ENCODE assay signal across 25 mouse cellular contexts in genomic region chr16:9284423-9284822, GRCm38 (mm10).
"Had no signal": no experiment of that assay in that cellular context is flagged by ENCODE, and none has a peak within 500 bp of the region (broad histone marks: within the 10 kb centered on the region; RNA-seq: fewer than 3 reads in every experiment).

No protein-coding gene starts in this region.

- H3K36me3 ChIP-seq: heart, embryonic 13.5 days; heart, embryonic 15.5 days; hindbrain, embryonic 13.5 days; hindbrain, embryonic 15.5 days; kidney, embryonic 15.5 days; limb, embryonic 13.5 days; limb, embryonic 15.5 days; liver, embryonic 12.5 days had no signal

- H3K4me3 ChIP-seq: heart, adult 2 months; heart, embryonic 13.5 days; heart, embryonic 15.5 days; hindbrain, embryonic 13.5 days; hindbrain, embryonic 15.5 days; kidney, embryonic 15.5 days; limb, embryonic 13.5 days; limb, embryonic 15.5 days; liver, embryonic 12.5 days had no signal

- H3K9me3 ChIP-seq: heart, embryonic 13.5 days; heart, embryonic 15.5 days; hindbrain, embryonic 13.5 days; hindbrain, embryonic 15.5 days; kidney, embryonic 15.5 days; limb, embryonic 15.5 days; liver, embryonic 12.5 days had no signal

- H3K27ac ChIP-seq: heart, adult 2 months; heart, embryonic 13.5 days; heart, embryonic 15.5 days; hindbrain, embryonic 13.5 days; hindbrain, embryonic 15.5 days; hindbrain, postnatal 0 days; kidney, embryonic 15.5 days; kidney, postnatal 0 days; limb, embryonic 13.5 days; limb, embryonic 15.5 days; liver, embryonic 12.5 days; liver, embryonic 14.5 days had no signal

- DNase-seq: gastrocnemius, postnatal 14 days; gastrocnemius, postnatal 36 days; heart, adult 2 months; heart, postnatal 14 days; heart, postnatal 36 days; kidney, adult 11 months; kidney, adult 2 months; kidney, adult 9 months; kidney, postnatal 14 days; kidney, postnatal 36 days; layer of hippocampus, postnatal 36 days; left cerebral cortex, postnatal 4 days had no signal

- H3K4me2 ChIP-seq: heart, embryonic 11.5 days; heart, embryonic 13.5 days; heart, embryonic 15.5 days; hindbrain, embryonic 13.5 days; hindbrain, embryonic 15.5 days; kidney, embryonic 15.5 days; limb, embryonic 13.5 days; limb, embryonic 15.5 days; liver, embryonic 12.5 days had no signal

- H3K9ac ChIP-seq: heart, embryonic 13.5 days; heart, embryonic 15.5 days; hindbrain, embryonic 13.5 days; hindbrain, embryonic 15.5 days; kidney, embryonic 15.5 days; limb, embryonic 13.5 days; limb, embryonic 15.5 days; liver, embryonic 12.5 days; liver, embryonic 14.5 days had no signal

- ATAC-seq: hindbrain, postnatal 0 days; intestine, embryonic 16.5 days; liver, embryonic 12.5 days had no signal

- H3K4me1 ChIP-seq: heart, embryonic 15.5 days; kidney, embryonic 15.5 days; limb, embryonic 13.5 days; limb, embryonic 15.5 days; liver, embryonic 12.5 days had no signal

- H3K27me3 ChIP-seq: heart, embryonic 13.5 days; heart, embryonic 15.5 days; hindbrain, embryonic 13.5 days; hindbrain, embryonic 15.5 days; kidney, embryonic 15.5 days; limb, embryonic 13.5 days; limb, embryonic 15.5 days; liver, embryonic 12.5 days had no signal
